Mouse (Mus musculus) G1E (cell line): ENCODE data around the gene Ccer2. TPM values are rescaled to one million over a fixed set of nuclear protein-coding genes. Genes with fewer than 3 reads are reported as not detected.

ENCODE experiments used
- ATAC-seq: 2 replicates; pipeline ENCODE4 v1.8.0; 2016; ENCODE audit warnings: mild to moderate bottlenecking; ENCODE audit not compliant: insufficient number of reproducible peaks, poor library complexity, low FRiP score, severe bottlenecking; ENCODE audit errors: extremely low read depth
- DNase-seq: peaks from one replicate; pipeline ENCODE4 v3.0.0; 2012; ENCODE audit warnings: low spot score
- H3K27me3 ChIP-seq: 2 replicates; pipeline ENCODE4 v1.6.1; 2012; ENCODE audit warnings: mild to moderate bottlenecking, low read length, inconsistent platforms; ENCODE audit not compliant: insufficient read depth
- H3K36me3 ChIP-seq: replicated peaks from 2 replicates; pipeline ENCODE3; 2012; ENCODE audit warnings: mild to moderate bottlenecking, inconsistent platforms
- H3K4me1 ChIP-seq: 2 replicates; pipeline ENCODE4 v1.6.1; 2012; ENCODE audit warnings: low read depth, low read length, inconsistent platforms, mixed read lengths; ENCODE audit not compliant: insufficient read depth
- H3K4me3 ChIP-seq: 2 replicates; pipeline ENCODE4 v1.5.1; 2012; ENCODE audit warnings: low read depth, mild to moderate bottlenecking, inconsistent platforms, low read length, moderate library complexity, mixed read lengths
- H3K9me3 ChIP-seq: replicated peaks from 2 replicates; pipeline ENCODE4 v1.6.1; 2012; ENCODE audit warnings: inconsistent platforms
- CTCF ChIP-seq: IDR thresholded peaks from 2 replicates; pipeline ENCODE4 v1.5.1; 2012; ENCODE audit warnings: low read depth, low read length, inconsistent platforms, mixed read lengths
- GATA1 ChIP-seq: IDR thresholded peaks from 2 replicates; pipeline ENCODE4 v1.6.1; 2012; ENCODE audit warnings: borderline replicate concordance, low read length, inconsistent platforms, mixed read lengths
- GATA2 ChIP-seq: IDR thresholded peaks from 2 replicates; pipeline ENCODE4 v1.6.1; 2012; ENCODE audit warnings: low read depth, low read length, inconsistent platforms, borderline replicate concordance
- POLR2AphosphoS5 ChIP-seq: IDR thresholded peaks from 2 replicates; pipeline ENCODE4 v1.6.1; 2012; ENCODE audit warnings: low read depth, low read length, inconsistent platforms; ENCODE audit not compliant: insufficient replicate concordance
- TAL1 ChIP-seq: conservative IDR thresholded peaks from 2 replicates; pipeline ENCODE4 v1.6.1; 2012; ENCODE audit warnings: low read depth, low read length, inconsistent platforms, mixed read lengths
- polyA plus RNA-seq: library from polyadenylated mRNA; stranded (reverse); fragments of >175 nt; gene quantifications from 2 replicates; pipeline ENCODE4 v1.2.3, GENCODE M21; 2012
- total RNA-seq, 2 experiments: library from RNA; stranded (forward) in 1 of 2; stranded (reverse) in 1 of 2; fragments of 200-1000 nt in 1 of 2; fragments of >200 nt in 1 of 2; fragmentation: Nextera tagmentation in 1 of 2; gene quantifications; 2 replicates each; pipeline ENCODE4 v1.2.3; 2014 to 2017

Gene Ccer2
- total and polyA plus RNA-seq, 3 experiments, result not detected

DNA sequence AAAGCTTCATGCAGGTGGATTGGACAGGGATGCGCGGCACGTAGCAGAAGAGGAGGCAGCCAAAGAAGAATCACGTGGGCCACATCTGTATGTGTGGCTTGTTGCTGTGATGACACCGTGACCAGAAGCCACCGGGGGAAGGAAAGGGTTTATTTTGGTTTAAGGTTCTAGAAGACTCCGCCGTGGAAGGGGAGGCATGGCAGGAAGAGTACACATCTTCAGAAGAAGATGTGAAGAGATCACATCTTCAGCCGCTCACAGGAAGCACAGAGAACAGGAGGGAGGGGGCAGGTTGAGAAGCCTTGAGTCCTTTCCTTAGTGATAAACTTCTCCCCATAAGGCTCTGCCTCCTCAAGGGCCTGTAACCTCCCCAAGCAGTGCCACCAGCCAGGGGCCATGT, 44.0 kb downstream of the Ccer2 start:
- no peak for TF ChIP-seq CTCF
- TF ChIP-seq TAL1, result no peak
- TF ChIP-seq GATA1, result no peak
- TF ChIP-seq POLR2AphosphoS5, result no peak
- no peak for TF ChIP-seq GATA2

DNA sequence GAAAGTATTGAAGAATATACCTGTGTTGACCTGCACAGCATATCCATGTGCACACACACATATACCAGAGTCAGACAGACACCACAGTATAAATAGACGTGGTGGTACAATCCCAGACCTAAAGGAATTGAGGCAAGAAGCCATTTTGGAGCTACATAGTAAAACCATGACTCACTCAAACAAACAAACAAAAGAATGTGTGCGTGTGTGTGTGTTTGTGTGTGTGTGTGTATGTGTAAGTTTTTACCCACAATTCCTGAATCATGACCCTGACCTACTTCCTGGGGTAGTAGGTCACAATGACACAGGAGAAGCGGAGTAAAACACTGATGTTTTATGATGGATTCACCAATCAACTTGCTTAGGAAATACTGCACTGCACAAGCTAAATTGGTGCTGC, 45.5 kb downstream of the Ccer2 start:
- Histone ChIP-seq H3K9me3 (no peaks in the 10 kb centered on the region), H3K4me3 (no peak overlapping the region), H3K36me3 (no peaks in the 10 kb centered on the region), H3K27me3 (no peaks in the 10 kb centered on the region), H3K4me1 (peaks cover 29% of the 10 kb centered on the region)
- DNase-seq, result no peak
- ATAC-seq, result no peak
- TF ChIP-seq TAL1 (no peak), POLR2AphosphoS5 (no peak), CTCF (no peak), GATA1 (no peak), GATA2 (no peak)

More for the DNA sequence above, 44.0 kb downstream of the Ccer2 start:
- DNase-seq, result no peak
- Histone ChIP-seq H3K27me3 (peaks cover 7% of the 10 kb centered on the region; the same call in 1 of the 2 replicates), H3K4me3 (no peak overlapping the region), H3K4me1 (peaks cover 40% of the 10 kb centered on the region), H3K9me3 (no peaks in the 10 kb centered on the region), H3K36me3 (no peaks in the 10 kb centered on the region)
- ATAC-seq, result no peak

DNA sequence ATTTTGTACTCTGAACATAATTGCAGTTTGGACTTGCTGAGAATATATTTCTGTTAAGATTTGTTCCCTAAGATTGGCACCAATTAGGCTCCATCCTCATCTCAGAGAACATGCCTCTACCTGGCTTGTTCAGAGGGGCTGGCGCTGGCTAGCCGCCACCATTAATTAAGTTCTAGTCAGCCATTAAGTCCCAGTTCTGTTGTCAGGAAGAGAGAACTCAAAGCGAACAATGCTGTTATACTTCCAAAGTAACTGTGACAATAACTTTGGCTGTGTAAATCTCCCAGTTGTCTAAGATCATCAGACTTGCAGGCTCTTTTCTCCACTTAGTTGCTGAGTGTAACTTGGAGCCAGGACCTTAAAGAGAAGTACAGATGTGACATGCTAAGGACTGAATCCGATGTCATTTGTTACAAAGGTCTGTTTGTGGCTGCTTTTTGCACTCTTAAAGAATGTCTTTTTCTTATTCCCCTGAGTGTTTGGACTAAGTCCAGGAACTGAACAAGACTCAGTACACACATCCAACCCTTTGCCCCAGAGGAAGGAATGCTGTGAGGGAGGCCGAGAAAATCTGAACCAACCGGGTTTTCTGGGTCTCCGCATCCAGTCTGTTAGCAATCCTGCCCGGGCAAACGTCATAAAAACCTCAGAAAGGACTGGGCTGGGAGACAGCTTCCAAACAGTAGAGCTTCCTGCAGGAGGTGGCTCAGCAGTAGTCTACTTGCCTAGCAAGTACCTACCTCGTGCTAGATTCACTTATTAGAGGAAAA, 46.1 kb downstream of the Ccer2 start:
- no peak for TF ChIP-seq CTCF
- no peak for TF ChIP-seq GATA2
- TF ChIP-seq POLR2AphosphoS5, result no peak
- no peak for TF ChIP-seq TAL1
- no peak for TF ChIP-seq GATA1
- no peak overlapping the region for H3K4me3 ChIP-seq
- no peaks in the 10 kb centered on the region for H3K27me3 ChIP-seq
- DNase-seq, result no peak
- peaks cover 27% of the 10 kb centered on the region for H3K4me1 ChIP-seq
- H3K36me3 ChIP-seq, result no peaks in the 10 kb centered on the region
- ATAC-seq, result no peak
- no peaks in the 10 kb centered on the region for H3K9me3 ChIP-seq

DNA sequence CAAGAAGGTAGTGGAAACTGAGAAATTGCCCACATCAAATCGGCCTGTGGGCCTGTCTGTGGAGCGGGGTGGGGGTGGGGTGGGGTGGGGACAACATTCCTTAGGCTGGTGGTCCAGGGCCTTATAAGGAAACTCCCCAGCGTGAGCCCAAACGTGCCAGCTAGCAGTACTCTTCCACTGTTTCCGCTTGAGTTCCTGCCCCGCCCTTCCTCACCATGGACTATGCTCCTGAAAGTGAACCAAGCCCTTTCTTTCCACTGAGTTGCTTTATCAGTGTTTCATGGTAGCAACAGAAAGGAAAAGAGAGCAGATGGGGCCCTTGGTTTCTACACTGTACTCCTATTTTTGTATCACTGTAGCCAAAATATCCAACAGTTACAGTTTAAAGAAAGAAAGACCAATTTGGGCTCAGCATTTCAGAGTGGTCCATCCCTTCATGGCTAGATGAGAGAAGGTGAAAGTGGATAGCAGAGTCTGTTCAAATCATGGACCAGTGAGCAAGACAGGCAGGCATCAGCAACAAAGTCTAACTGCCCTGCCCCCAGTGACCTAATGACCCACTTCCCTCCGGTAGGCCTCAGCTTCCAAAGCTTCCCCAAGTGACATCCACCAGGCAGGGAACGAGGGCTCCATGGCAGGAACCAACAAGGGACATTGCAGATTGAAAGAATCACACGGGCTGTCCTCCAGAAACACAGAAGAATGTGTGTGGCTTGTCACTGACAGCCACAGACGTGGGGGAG, 47.0 kb downstream of the Ccer2 start:
- Histone ChIP-seq H3K9me3 (no peaks in the 10 kb centered on the region), H3K4me1 (peaks cover 29% of the 10 kb centered on the region), H3K4me3 (no peak overlapping the region), H3K36me3 (no peaks in the 10 kb centered on the region), H3K27me3 (no peaks in the 10 kb centered on the region)
- no peak for TF ChIP-seq GATA1
- no peak for TF ChIP-seq TAL1
- TF ChIP-seq CTCF, result no peak
- TF ChIP-seq GATA2, result no peak
- DNase-seq (no peak), ATAC-seq (no peak)

DNA sequence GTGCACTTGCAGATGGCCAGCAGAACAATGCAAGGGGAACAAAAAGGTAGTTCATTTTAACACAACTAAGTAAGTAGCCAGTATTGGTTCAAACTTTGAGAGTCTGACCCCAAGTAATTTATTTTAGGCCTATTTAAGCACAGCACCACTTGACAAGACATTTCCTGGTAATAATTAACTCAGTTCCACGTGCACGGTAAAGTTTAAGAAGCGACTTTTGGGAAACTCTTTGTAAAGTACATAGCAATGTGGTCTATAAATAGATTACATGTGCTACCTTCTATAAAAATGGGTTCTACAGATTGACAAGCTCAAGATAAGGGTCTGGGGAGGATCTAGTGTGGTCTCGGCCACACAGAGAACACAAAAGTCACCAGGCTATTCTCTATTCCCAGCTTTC, 47.8 kb downstream of the Ccer2 start:
- H3K36me3 ChIP-seq, result no peaks in the 10 kb centered on the region
- DNase-seq (no peak), ATAC-seq (no peak)
- H3K4me1 ChIP-seq, result peaks cover 34% of the 10 kb centered on the region
- no peaks in the 10 kb centered on the region for H3K9me3 ChIP-seq
- no peaks in the 10 kb centered on the region for H3K27me3 ChIP-seq
- TF ChIP-seq TAL1, result no peak
- TF ChIP-seq CTCF, result no peak
- TF ChIP-seq GATA2, result no peak
- TF ChIP-seq GATA1, result no peak
- no peak for TF ChIP-seq POLR2AphosphoS5
- no peak overlapping the region for H3K4me3 ChIP-seq

DNA sequence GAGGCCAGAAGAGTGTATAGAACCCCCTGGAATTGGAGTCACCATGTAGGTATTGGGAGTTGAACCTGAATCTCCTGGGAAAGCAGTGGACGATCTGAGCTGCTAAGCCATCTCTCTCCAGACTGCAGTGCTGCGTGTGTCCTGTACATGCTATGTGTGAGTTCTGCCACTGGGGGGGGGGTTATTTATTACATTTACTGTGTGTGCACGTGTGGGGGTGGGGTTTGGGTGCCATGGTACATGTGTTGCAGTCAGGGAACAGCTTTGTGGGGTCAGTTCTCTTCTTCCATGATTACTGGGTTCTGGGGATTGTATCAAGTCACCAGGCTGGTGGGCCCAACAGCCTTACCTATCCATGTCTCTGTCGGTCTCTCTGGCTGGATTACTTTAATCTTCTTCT, 50.9 kb downstream of the Ccer2 start:
- Histone ChIP-seq H3K36me3 (peaks cover 2% of the 10 kb centered on the region), H3K27me3 (no peaks in the 10 kb centered on the region), H3K4me1 (peaks cover 41% of the 10 kb centered on the region), H3K4me3 (no peak overlapping the region), H3K9me3 (no peaks in the 10 kb centered on the region)
- no peak for ATAC-seq
- no peak for DNase-seq
- TF ChIP-seq TAL1 (no peak), POLR2AphosphoS5 (no peak), CTCF (no peak), GATA1 (no peak), GATA2 (no peak)
